Mouse (Mus musculus): ENCODE results near the gene Tmem117.

Gene Tmem117

GRCm38 (mm10) chr15:94868372-94868771, 239.3 kb downstream of the Tmem117 start:
- in situ Hi-C loops (cut with MboI, MseI): no loop called here

- in situ Hi-C loops (cut with MboI, MseI): no loop called here
Measured at GRCm38 (mm10) chr15:94885026-94885425, 256.0 kb downstream of the Tmem117 start.

- in situ Hi-C loops (cut with MboI, MseI): no loop called here
Measured at GRCm38 (mm10) chr15:94893201-94893600, 264.2 kb downstream of the Tmem117 start.

DNA sequence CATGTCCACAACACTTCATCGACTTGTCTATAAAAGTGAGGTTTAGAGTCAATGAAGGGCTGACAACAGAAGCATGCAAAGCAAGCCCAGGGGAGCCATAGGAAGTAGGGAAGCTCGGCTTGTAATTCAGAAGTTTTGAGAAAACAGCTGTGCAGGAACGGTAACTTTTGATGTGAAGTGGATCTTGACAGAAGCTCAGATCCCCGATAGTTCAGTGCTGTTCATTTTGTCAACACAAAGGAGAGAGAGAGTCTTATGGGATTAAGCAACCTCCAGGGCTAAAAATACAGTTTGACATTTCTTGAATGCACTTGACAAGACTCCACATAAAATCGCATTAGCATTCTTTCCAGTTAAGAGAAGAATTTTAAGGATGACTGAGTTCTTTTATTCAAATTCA, 265.1 kb downstream of the Tmem117 start:
- in situ Hi-C loops (cut with MboI, MseI): no loop called here

- in situ Hi-C loops (cut with MboI, MseI): no loop called here
Measured at GRCm38 (mm10) chr15:94895681-94896080, 266.6 kb downstream of the Tmem117 start.

GRCm38 (mm10) chr15:94903188-94903587, 274.2 kb downstream of the Tmem117 start:
- in situ Hi-C loops (cut with MboI, MseI): no loop called here

DNA sequence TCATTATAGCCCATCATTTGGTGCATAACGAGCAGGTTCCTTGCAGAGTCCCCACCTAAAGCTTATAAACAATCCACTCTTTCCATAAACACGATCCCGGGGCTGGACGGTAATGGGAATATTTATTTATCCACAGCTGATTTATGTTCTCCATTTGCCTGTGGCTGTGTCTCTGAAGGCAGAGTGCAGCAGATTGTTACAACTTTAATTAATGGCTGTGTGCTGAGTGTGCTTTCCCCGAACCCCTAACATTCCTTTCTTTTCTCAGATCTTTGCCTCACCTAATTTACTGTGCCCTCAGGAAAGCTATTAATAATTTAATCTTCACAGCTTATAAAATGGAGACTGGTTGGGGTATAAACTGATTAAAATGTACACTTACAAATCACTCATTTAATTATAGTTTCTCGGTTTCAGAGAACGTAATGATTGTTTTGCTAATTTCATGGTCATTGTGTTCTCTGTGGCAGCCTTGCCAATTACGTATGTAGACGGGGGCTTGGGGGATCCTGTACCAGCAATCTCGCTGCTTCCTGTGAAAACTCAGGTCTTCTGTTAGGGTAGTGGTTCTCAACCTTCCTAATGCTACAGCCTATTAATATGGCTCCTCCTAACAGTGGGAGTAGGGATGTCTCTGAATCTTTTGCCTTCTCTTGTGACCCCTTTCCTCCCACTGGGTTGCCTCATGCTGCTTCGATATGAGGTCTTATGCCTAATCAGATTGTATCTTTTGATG, 275.8 kb downstream of the Tmem117 start:
- in situ Hi-C loops (cut with MboI, MseI): no loop called here

GRCm38 (mm10) chr15:94921672-94922071, 292.6 kb downstream of the Tmem117 start:
- in situ Hi-C loops (cut with MboI, MseI): no loop called here

DNA sequence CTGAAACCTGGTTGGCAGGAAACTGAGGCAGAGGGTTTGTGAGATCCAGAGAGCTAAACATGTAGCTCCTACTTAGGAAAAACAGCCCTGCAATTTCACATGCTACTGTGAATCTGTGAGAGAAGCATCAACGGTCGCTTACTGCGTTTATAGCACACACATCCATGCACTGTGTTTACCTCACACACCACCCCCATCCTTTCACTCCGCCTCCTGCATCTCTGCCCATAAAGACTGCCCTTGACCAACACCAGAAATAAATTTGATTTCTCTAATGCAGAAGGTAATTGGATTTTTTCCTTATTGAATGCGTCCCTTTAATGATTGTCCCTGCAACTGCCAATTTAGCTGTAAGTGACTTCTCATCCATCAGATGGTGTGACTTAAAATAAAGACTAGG, 299.0 kb downstream of the Tmem117 start:
- in situ Hi-C loops (cut with MboI, MseI): no loop called here

DNA sequence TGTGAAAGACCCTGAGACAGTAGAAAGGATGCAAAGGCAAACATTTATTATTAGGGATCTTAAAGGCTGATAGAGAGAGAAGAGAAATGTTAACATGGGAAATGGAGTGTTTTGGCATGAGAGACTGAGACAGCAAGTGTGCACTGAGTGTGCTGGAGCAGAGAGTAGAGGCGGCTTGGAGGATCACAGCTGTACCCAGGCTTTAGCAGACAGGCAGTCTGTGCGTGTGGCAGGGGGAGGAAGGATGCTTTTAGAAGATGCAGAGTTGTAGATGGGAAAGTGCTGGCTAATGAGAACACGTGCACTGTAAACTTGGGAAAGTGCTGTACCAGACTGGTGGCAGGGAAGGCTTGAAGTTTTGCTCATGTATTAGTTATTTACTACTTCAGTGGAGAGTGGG, 301.7 kb downstream of the Tmem117 start:
- in situ Hi-C loops (cut with MboI, MseI): no loop called here

- in situ Hi-C loops (cut with MboI, MseI): no loop called here
Measured at GRCm38 (mm10) chr15:94933044-94933443, 304.0 kb downstream of the Tmem117 start.

GRCm38 (mm10) chr15:94933480-94933879, 304.4 kb downstream of the Tmem117 start:
- in situ Hi-C loops (cut with MboI, MseI): no loop called here

GRCm38 (mm10) chr15:94941954-94942353, 312.9 kb downstream of the Tmem117 start:
- in situ Hi-C loops (cut with MboI, MseI): no loop called here

DNA sequence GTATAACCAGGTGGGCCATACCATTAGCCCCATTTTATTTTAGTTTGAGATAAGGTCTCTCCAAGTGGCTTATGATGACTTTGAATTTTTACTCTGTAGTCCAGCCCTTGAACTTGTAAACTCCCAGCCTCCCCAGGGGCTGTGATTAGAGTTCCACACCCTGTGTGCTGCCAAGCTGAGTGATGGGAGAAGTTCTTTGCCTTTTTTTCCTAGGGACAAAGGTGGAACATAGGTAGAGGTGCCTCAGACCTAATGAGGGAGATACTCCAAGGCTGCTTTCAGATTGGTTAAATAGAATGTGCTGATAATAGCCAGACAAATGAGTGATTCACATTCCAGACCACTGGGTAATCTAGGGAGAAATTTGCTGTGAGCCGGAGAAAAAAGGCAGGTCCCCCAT, 313.4 kb downstream of the Tmem117 start:
- in situ Hi-C loops (cut with MboI, MseI): no loop called here

DNA sequence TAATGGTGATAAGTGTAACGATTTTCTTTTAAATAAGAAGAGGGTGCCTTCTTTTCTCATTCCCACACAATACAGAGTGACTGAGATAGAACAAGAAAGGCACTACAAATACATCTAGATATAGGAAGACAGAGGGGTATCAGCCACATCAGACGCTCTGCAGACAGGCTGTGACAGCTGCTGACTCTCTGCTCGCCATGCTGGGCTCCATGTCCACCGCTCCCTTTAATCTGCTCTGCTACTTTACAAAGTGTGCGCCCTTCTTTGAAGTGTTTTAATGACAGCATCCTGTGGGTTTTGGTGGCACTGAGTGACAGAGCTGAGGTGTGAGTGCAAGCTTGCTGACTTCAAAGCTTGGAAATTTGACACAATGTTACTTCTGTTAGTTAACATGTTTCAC, 314.9 kb downstream of the Tmem117 start:
- in situ Hi-C loops (cut with MboI, MseI): no loop called here

GRCm38 (mm10) chr15:94951382-94952048, 322.5 kb downstream of the Tmem117 start:
- in situ Hi-C loops (cut with MboI, MseI): no loop called here

GRCm38 (mm10) chr15:94956697-94957096, 327.7 kb downstream of the Tmem117 start:
- in situ Hi-C loops (cut with MboI, MseI): no loop called here

GRCm38 (mm10) chr15:94957202-94957601, 328.2 kb downstream of the Tmem117 start:
- in situ Hi-C loops (cut with MboI, MseI): no loop called here

DNA sequence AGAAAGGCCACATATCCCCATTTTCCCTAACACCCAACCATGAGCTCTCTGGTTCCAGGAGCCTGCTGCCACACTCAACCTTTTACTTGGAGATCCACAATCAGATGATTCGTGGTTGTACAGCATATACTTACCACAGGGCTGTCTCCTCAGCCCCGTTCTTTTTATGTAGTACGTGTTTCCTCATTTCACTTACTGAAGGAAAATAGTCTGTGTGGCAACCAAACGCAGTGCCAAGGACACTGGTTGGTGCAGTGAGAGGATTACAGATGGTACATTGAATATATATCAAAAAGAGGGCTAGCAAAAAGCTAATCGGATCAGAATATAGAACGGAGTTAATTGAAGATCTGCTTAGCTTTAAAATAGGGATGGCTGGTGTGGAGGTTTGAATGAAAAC, 338.0 kb downstream of the Tmem117 start:
- in situ Hi-C loops (cut with MboI, MseI): no loop called here

DNA sequence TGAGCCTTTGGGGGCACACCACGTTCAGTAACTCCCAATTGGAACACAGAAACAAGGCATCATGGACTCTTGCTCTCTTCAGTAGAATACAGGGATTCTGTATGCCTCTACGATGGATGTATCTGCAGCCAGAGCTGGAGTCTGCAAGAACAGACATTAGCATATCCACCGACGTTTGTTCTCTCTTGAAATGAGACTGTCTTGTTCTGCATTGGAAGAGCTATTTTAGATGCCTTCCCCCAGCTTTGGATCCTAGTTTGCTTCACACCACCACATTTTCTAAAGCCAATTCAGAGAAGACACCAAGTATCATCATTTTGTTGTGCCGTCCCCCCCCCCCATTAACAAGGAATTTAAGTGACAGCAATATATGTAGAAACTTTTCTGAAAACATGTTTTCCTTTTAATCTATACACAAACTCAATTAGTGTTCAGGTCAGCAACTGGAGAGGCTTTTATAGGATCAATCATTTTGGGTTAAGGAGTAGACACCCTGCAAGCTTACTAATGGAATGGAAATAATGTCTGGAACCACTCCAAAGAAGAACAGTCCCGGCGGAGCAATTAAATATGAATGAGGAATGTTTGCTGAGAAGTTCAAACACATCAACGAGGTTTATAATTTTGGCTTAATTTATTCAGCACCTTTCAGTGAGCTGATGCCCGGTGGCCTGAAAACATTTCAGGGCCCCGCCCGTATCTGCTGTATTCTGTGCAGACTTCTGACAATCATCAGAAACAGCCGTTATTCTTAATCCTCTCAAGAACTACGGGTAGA, 339.6 kb downstream of the Tmem117 start:
- in situ Hi-C loops (cut with MboI, MseI): no loop called here

DNA sequence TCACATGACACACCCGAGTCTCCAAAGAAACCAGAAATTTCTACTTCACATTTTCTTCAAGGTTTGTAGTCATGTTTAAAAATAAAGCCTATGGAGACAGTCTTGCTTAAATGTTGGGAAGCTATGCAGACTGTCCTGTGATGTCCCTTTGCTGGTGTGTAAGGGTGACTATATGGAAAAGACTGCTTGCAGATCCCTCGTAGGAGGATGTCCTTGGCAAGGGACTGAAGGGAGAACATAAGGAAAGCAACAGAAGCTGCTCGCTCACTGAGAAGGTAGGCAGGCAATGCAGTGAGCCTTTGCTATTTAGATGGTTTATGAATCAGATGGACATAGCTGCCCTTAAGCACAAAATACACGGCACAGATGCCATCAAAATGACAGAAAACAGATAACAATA, 352.8 kb downstream of the Tmem117 start:
- in situ Hi-C loops (cut with MboI, MseI): no loop called here

GRCm38 (mm10) chr15:94995352-94995751, 366.3 kb downstream of the Tmem117 start:
- in situ Hi-C loops (cut with MboI, MseI): no loop called here
